Mouse (Mus musculus) ES-Bruce4 (cell line): ENCODE measurements around the gene Gfer.

ENCODE experiments used
- CTCF ChIP-seq: IDR thresholded peaks from one replicate; pipeline ENCODE4 v1.8.1; 2011; ENCODE audit warnings: low read depth, low read length
- EP300 ChIP-seq: IDR thresholded peaks from 2 replicates; pipeline ENCODE4 v1.6.1; 2011; ENCODE audit warnings: low read depth, low read length; ENCODE audit not compliant: insufficient read depth
- POLR2A ChIP-seq: IDR thresholded peaks from one replicate; pipeline ENCODE4 v1.8.1; 2011; ENCODE audit warnings: low read length; ENCODE audit not compliant: insufficient read depth

DNA sequence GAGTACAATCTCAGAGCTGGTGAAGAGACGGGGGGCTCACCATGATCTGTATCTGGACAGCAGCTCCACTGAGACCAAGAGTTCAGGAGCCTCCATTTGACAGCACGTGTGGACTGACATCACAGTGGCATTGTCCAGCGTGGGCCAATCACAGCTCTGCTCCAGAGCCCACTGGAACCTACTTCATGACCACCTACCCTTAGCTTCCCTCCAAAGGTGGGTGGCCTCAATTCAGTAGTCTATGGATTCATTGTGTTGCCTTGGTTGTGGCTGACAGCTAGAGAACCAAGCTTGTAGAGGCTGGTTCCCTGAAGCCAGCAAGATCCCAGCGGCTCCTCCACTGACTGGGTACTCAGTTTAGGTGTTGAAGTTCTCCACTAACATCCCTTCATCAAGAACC is 22.0 kb upstream of the Gfer start, which contains the start of the genes Rnf151 and Rps2:
- TF ChIP-seq CTCF (no peak), POLR2A (no peak), EP300 (no peak)
